Mouse (Mus musculus): ENCODE results near the gene Scube2. TPM values are rescaled to one million over a fixed set of nuclear protein-coding genes. Genes with fewer than 3 reads are reported as not detected.

Gene Scube2
- total and polyA plus RNA-seq, 3 experiments = 0.27 to 0.67 TPM; not detected in 1

DNA sequence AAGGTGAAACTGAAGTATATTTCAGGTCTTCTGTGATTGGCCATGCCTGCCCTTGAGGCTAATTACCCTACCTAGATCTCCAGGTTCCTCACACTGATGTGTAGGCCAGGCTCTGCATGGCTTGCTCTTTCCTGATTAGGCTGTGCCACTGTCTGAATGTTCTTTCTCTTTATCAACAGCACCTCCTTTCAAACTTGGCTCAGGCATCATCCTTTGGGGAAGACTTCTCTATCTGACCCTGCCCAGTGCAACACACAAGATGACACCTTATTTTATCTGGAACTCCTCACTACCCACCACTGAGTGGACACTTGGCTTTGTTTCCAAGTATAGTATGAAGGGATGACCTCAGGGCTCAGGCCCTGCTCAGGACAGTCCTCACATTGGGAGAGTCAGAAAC is 47.5 kb downstream of the Scube2 start:
- no peaks in the 10 kb centered on the region for H3K79me2 ChIP-seq (ENCODE audit: control insufficient read depth, insufficient read depth, low read length, poor library complexity)
- no peaks in the 10 kb centered on the region for H3K27me3 ChIP-seq (ENCODE audit: control insufficient read depth in 1 of 2, insufficient read depth in 2 of 2, low read length in 2 of 2)
- no peak overlapping the region for H3K9ac ChIP-seq (ENCODE audit: control insufficient read depth, low read depth, low read length, poor library complexity, severe bottlenecking)
- peak overlapping the region in 1 of 2 experiments; percentile 14; a peak in 1 of 4 replicates for H3K4me3 ChIP-seq (ENCODE audit: control insufficient read depth in 1 of 2, insufficient read depth in 1 of 2, low read depth in 2 of 2, low read length in 2 of 2)
- H3K4me1 ChIP-seq (ENCODE audit: control insufficient read depth in 1 of 2, insufficient read depth in 2 of 2, low read length in 2 of 2) = peaks cover 19 to 23% of the 10 kb centered on the region in 2 experiments
- H3K36me3 ChIP-seq (ENCODE audit: control insufficient read depth in 1 of 2, insufficient read depth in 2 of 2, low read length in 2 of 2) = peaks cover 0 to 22% of the 10 kb centered on the region in 2 experiments; a peak in 2 of 4 replicates
- peak; percentile 89 for DNase-seq (ENCODE audit: low read depth, low spot score)
- peak overlapping the region; percentile 72 for H3K27ac ChIP-seq (ENCODE audit: control insufficient read depth, low read depth, low read length)
- H3K9me3 ChIP-seq (replicated peaks; ENCODE audit: insufficient read depth, low read length) = no peaks in the 10 kb centered on the region
- TF ChIP-seq TAL1 (IDR thresholded peaks at IDR 0.05; ENCODE audit: low read length) (peak; percentile 95), MEF2A (IDR thresholded peaks at IDR 0.05; ENCODE audit: extremely low read depth, insufficient replicate concordance, low read depth, low read length, poor library complexity, severe bottlenecking) (0 out of 2 replicates have a peak, but pooled peaks have one; percentile 23), JUND (IDR thresholded peaks at IDR 0.05; ENCODE audit: low read depth, low read length) (peak; percentile 52; the same call in 1 of the 2 replicates), GABPA (IDR thresholded peaks at IDR 0.05; ENCODE audit: low read depth, low read length) (no peak), GATA1 (IDR thresholded peaks at IDR 0.05; ENCODE audit: low read depth, low read length) (peak; percentile 96), ZMIZ1 (IDR thresholded peaks at IDR 0.05; ENCODE audit: low read depth, low read length) (no peak), TBP (IDR thresholded peaks at IDR 0.05; ENCODE audit: low read depth, low read length) (0 out of 2 replicates have a peak, but pooled peaks have one; percentile 23), MYB (IDR thresholded peaks at IDR 0.05; ENCODE audit: low read depth, low read length) (peak; percentile 49), USF2 (IDR thresholded peaks at IDR 0.05; ENCODE audit: borderline replicate concordance in 1 of 2, insufficient read depth in 1 of 2, low read depth in 1 of 2, low read length in 2 of 2) (no peak), BHLHE40 (IDR thresholded peaks at IDR 0.05; ENCODE audit: borderline replicate concordance, low read depth, low read length) (no peak), E2F4 (IDR thresholded peaks at IDR 0.05; ENCODE audit: borderline replicate concordance, low read depth, low read length) (no peak), POLR2AphosphoS2 (IDR thresholded peaks at IDR 0.05; ENCODE audit: low read length) (peak; percentile 65; the same call in 1 of the 2 replicates), KAT2A (conservative IDR thresholded peaks at IDR 0.05; ENCODE audit: low read depth, low read length) (no peak), POLR2AphosphoS5 (IDR thresholded peaks at IDR 0.05; ENCODE audit: borderline replicate concordance, low read depth, low read length) (no peak), MYC (IDR thresholded peaks at IDR 0.05; ENCODE audit: low read depth, low read length) (0 out of 2 replicates have a peak, but pooled peaks have one; percentile 33), MAZ (IDR thresholded peaks at IDR 0.05; ENCODE audit: low read depth, low read length) (peak; percentile 47; the same call in 1 of the 2 replicates), EP300 (IDR thresholded peaks at IDR 0.05; ENCODE audit: low read depth in 1 of 2, low read length in 2 of 2) (peak; percentile 96 to 97), HCFC1 (IDR thresholded peaks at IDR 0.05; ENCODE audit: low read depth, low read length) (no peak), CHD2 (IDR thresholded peaks at IDR 0.05; ENCODE audit: low read length) (no peak), NELFE (IDR thresholded peaks at IDR 0.05; ENCODE audit: low read depth, low read length) (0 out of 2 replicates have a peak, but pooled peaks have one; percentile 21), UBTF (IDR thresholded peaks at IDR 0.05; ENCODE audit: borderline replicate concordance, insufficient read depth, low read depth, low read length) (no peak), CHD1 (IDR thresholded peaks at IDR 0.05; ENCODE audit: low read depth, low read length) (no peak), CTCF (IDR thresholded peaks at IDR 0.05 in 2 of 3, conservative IDR thresholded peaks at IDR 0.05 in 1 of 3; ENCODE audit: control insufficient read depth in 1 of 3, insufficient read depth in 1 of 3, low read depth in 2 of 3, low read length in 3 of 3, poor library complexity in 1 of 3, severe bottlenecking in 1 of 3) (no peak), MAX (IDR thresholded peaks at IDR 0.05; ENCODE audit: low read length) (peak; percentile 57), RAD21 (IDR thresholded peaks at IDR 0.05; ENCODE audit: low read depth, low read length) (no peak; the same call in 1 of the 2 replicates), ELF1 (IDR thresholded peaks at IDR 0.05; ENCODE audit: low read depth, low read length) (no peak), SMC3 (IDR thresholded peaks at IDR 0.05; ENCODE audit: low read depth, low read length) (0 out of 2 replicates have a peak, but pooled peaks have one; percentile 8), ZC3H11A (IDR thresholded peaks at IDR 0.05; ENCODE audit: low read depth, low read length) (no peak), MAFK (IDR thresholded peaks at IDR 0.05; ENCODE audit: borderline replicate concordance, low read depth, low read length) (peak; percentile 33; the same call in 1 of the 2 replicates), USF1 (IDR thresholded peaks at IDR 0.05; ENCODE audit: low read depth, low read length) (no peak), RCOR1 (IDR thresholded peaks at IDR 0.05; ENCODE audit: low read depth, low read length) (peak; percentile 75), ZKSCAN1 (IDR thresholded peaks at IDR 0.05; ENCODE audit: low read depth, low read length) (no peak), ETS1 (IDR thresholded peaks at IDR 0.05; ENCODE audit: low read depth, low read length) (peak; percentile 86), SIN3A (IDR thresholded peaks at IDR 0.05; ENCODE audit: low read length) (peak; percentile 75), MXI1 (IDR thresholded peaks at IDR 0.05; ENCODE audit: low read depth, low read length) (0 out of 2 replicates have a peak, but pooled peaks have one; percentile 14), ZNF384 (IDR thresholded peaks at IDR 0.05; ENCODE audit: low read depth, low read length) (no peak)
